Mouse (Mus musculus) fat pad, adult 2 months (tissue): ENCODE measurements around the gene Abca7.
"Not testable (repeated sequence)": the region's sequence is repeated elsewhere in the genome, so short reads cannot be mapped to it uniquely, and the experiment has no call there.

Source experiments
- DNase-seq: peaks from one replicate; pipeline ENCODE4 v3.0.0-alpha.2; 2011; ENCODE audit warnings: low read depth, low spot score; ENCODE audit errors: extremely low read depth

Abca7 gene

DNA sequence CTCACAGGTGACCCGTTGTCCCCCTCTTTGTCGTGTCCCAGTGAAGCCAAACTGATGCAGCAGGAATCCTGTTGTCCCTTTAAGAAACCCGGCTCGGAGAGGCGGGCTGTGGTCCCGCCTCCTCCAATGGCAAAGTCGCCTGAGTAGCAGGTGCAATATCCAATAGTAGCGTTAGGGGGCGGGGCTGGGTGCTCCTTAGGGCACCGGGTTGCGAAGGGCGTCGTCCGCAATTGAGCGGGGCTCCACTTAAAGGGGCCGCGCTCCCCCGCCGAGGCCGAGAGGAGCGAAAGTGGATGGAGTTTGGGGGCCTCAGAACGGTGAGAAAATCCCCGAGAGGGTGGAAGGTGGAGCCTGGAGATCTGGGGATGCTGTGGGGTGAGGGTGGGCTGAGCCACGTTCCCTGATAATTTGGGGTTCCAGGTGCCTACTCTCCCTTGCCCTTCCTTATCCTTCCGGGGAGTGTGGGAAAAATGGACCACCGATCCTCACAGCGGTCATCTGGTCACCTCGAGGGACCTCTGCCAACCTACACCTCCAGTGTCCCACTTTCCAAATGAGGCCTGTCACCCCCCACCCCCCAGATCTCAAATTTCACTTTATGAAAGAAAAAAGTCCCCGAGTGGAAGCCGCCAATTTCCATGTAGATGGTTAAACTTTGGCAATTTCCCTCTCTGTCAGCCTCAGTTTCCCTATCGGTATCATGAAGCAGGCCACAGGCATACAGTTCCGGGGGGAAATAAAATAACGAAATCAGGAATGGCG lies at the start of gene Abca7:
TSS of gene Abca7 (plus strand) at position 223 of the 762 bp plus-strand sequence.
- no peak for DNase-seq

DNA sequence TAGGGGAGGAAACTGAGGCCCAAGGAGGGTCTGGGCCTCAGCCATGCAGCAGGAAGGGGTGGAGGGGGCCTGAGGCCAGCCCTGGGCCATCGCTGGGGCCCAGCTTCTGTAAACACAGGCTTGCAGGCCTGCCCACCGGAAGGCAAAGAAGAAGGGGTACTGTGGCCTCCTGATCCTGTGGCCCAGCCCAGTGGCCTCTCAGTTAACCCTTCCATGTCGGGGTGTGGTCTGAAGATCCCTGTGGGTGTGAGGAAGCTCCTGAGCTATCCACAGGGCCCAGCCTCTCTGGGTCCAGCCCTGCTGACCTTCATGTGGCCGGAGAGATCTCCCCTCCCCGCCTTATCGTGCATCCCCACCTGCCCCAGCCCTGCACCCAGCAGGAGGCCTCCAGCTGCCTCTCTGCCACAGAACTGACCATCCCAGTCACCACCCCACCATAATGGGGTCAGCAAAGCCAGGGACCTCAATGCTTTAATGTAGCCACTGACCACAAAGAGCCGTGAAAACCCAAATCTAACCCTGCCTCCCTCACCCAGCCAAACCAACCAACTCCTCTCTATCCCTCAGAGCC lies 49.5 kb upstream of the Abca7 start:
- no peak for DNase-seq

DNA sequence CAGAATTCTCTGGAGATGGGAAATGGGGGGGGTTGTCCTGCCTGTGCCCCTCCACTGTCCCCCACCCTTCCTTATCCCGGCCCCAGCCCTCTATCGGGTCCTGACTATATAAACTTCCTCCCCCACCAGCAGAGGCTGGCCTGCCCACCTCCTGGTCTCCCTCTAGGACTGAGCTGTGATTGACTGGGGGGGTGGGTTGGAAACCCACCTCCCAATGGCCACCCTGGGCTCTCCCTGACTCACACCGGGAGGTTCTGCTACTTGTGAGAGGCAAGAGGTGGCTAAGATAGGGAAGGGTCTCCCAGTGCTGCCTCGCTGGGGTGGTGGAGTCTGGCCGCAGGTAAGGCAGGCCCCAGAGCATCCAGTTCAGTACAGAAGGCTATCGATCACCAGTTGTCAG lies 48.8 kb upstream of the Abca7 start:
- no peak for DNase-seq

DNA sequence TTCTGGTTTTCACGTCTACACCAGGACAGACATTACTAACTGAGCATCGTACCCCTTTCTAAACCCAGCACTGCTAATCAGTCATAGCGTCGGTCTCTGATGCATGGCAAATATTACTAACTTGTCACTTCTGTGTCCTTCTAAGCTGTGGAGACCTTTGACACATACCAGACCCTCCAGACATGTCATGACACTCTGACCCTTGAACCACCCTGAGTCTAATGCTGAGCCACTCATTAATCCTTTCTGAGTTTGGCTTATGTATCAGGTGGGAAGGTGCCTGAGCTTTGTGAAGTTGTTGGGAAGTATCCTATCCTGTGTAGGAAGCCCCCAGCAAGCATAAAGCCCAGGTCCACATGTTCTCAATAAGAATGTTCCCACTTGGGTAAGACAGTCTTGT lies 46.4 kb upstream of the Abca7 start:
- no peak for DNase-seq

- DNase-seq = no peak
These were observed 45.6 kb upstream of the Abca7 start for GRCm38 (mm10) chr10:79950661-79951060.

DNA sequence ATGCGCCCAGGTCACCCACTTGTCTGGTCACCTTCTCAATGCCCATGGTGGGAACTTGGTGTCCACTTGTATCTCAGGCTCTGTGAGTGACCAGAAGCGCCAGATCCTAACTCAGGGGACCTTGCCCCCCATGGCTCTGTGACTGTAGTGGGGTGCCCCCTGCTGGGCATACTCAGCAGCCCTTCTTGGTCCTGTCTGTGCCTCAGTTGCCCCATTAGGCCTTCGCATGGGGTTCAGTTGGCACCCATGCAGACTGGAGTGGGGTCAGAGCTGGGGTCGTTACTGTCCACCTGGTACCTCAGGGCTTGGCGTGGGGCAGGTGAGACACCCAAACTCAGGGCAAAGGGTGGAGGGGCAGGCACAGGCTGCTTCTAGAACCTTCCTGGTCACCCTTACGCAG lies 42.3 kb upstream of the Abca7 start:
- no peak for DNase-seq

- no peak for DNase-seq
These were observed 40.6 kb upstream of the Abca7 start for GRCm38 (mm10) chr10:79955691-79956090.

DNA sequence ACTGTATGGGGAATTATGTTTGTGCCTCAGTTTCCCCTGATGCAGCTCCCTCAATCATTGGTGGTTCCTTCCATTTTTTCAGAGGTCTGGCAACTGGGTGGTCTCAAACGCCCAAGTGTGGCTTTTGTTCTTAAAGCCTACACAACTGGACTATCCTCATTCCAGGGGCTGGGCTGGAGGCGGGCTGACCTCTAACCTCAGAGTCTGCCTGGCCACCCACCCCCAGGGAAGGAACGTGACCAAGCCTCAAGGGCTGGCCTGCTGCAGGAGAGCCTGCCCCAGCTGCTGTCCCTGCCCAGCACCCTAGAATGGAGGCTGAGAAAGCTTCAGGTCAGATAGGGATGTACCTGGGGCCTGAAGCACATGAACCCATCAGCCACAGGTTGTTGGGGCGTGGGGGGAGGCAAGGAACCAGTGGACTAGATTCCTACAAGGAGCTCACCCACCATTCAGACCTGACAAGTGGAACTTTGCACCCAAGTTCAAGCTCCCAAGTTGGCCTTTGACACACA lies 39.6 kb upstream of the Abca7 start:
- no peak for DNase-seq

- no peak for DNase-seq
These were observed 38.0 kb upstream of the Abca7 start for GRCm38 (mm10) chr10:79958140-79958816.

- DNase-seq = not testable (repeated sequence)
These were observed 36.9 kb upstream of the Abca7 start for GRCm38 (mm10) chr10:79959412-79959811.

DNA sequence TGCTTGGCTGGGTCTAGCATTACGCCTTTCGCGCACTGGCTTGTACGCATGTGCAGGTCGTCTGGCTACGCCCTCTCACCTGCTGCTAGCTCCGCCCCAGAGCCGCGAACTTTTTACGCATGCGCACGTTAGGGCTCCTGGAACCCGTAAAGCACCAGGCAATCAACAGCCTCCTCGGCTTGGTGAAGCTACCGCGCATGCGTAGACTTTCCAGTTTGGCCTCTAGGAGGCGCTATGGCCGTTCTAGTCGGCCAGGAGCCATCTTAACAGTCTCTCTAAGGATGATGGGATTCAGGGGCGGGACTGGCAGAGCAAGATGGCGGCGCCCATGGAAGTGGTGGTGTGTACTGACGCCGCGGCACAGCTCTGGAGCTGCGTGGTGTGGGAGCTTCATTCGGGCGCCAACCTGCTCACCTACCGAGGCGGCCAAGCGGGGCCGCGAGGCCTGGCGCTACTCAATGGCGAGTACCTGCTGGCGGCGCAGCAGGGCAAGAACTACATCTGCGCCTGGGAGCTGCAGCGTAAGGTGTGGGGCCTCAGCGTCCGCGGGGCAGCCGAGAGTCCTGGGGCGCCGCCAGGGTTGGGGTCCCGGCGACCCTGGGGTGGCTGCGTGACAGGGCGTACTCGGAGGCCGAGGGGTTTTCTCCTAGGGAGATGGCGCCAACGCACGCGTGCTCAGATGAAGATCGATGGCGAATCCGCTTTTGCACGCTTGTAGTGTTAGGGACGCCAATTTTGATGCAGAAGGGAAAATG lies 36.3 kb upstream of the Abca7 start, which contains the start of gene Wdr18:
TSS of gene Wdr18 (plus strand) at position 306 of the 755 bp plus-strand sequence.
- peak; percentile 90 for DNase-seq

DNA sequence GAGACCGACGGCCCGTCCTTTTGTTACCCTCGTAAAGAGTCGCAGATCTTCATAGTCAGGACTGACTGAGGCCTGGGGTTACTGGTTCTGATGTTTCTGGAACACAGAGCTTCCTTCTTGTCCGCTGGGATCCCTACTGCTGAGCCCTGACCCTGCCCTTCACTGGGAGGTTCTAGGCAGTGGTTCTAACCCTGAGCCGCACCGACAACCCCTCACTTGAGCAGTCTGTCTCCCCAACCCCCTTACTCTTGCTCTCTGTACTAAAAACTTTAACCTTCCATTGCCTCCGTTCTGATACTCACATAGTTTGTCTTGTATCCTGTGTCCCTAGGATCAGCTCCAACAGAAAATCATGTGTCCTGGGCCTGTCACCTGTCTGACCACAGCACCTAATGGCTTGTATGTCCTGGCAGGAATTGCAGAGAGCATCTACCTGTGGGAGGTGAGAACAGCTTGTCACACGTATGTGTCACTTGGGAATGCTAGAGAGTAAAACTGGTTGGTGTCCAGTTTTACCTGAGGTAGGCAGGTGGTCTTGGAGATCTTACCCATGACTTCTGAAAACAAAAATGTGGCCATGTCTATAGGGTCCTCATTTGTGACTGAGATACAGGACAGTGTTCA lies 35.5 kb upstream of the Abca7 start:
- no peak for DNase-seq

GRCm38 (mm10) chr10:79964727-79965126 lies 31.6 kb upstream of the Abca7 start:
- DNase-seq = no peak

- no peak for DNase-seq
These were observed 31.0 kb upstream of the Abca7 start for GRCm38 (mm10) chr10:79965325-79965724.

- no peak for DNase-seq
These were observed 29.4 kb upstream of the Abca7 start for GRCm38 (mm10) chr10:79966886-79967400.

- DNase-seq = no peak
These were observed 28.1 kb upstream of the Abca7 start for GRCm38 (mm10) chr10:79968181-79968580.

- no peak for DNase-seq
These were observed 27.1 kb upstream of the Abca7 start for GRCm38 (mm10) chr10:79969124-79969568.

DNA sequence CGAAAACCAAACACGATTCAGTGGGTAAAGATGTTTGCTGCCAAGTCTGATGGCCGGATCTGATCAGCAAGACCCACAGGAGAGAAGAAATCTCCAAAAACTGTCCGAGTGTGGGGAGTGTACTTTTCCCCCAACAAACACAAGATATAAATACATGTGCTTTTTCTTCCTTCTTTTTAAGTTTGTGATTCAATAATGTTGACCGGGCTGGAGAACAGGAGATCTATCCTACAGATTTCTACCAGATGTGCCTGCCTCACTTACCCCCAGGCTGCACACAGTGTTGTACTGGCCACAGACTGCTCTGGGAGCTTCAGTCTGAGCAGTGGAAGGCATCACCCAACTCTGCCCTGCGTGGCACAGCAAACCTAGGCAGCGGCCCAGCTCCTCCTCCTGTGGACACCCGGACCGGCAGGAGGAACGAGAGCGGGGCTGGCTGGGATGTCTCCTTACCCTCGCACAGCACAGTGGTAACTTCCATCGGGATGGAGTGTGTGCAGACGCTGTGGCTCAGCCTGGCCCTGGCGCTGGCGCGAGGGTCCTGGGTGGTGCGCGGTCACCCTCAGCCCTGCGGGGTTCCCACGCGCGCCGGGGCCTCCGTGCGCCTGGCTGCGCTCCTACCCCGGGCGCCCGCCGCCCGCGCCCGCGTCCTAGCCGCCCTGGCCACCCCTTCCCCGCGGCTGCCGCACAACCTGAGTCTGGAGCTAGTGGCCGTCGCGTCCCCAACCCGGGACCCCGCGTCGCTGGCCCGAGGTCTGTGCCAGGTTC lies 25.7 kb upstream of the Abca7 start, which contains the start of gene Grin3b:
TSS of gene Grin3b (plus strand) at position 301 of the 768 bp plus-strand sequence.
- DNase-seq = no peak

- DNase-seq = no peak
These were observed 25.2 kb upstream of the Abca7 start for GRCm38 (mm10) chr10:79971183-79971497.

DNA sequence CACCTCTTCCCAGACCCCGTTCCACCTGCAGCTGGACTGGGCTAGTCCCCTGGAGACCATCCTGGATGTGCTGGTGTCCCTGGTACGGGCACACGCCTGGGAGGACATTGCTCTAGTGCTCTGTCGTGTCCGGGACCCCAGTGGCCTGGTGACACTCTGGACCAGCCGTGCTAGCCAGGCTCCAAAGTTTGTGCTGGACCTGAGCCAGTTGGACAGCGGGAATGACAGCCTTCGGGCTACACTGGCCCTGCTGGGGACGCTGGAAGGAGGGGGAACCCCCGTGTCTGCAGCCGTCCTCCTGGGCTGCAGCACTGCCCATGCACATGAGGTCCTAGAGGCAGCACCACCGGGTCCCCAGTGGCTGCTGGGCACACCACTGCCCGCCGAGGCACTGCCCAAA lies 23.5 kb upstream of the Abca7 start:
- no peak for DNase-seq
